Mouse (Mus musculus) bone marrow, adult 2 months (tissue): ENCODE results near the gene Fam185a.

Experiments
- CTCF ChIP-seq: fragments of 200-500 bp; IDR thresholded peaks from 2 replicates; pipeline ENCODE4 v1.5.1; 2011; ENCODE audit warnings: low read length, control low read depth; ENCODE audit not compliant: control insufficient read depth, insufficient read depth
- POLR2A ChIP-seq: fragments of 200-500 bp; IDR thresholded peaks from 2 replicates; pipeline ENCODE4 v1.6.1; 2011; ENCODE audit warnings: low read depth, mild to moderate bottlenecking, control low read depth, low read length, borderline replicate concordance; ENCODE audit not compliant: control insufficient read depth

GRCm38 (mm10) chr5:21498925-21499324 lies 74.2 kb downstream of the Fam185a start:
- TF ChIP-seq POLR2A (no peak), CTCF (no peak)
